Mouse (Mus musculus): ENCODE data around the gene Rhd. TPM values are rescaled to one million over a fixed set of nuclear protein-coding genes. Genes with fewer than 3 reads are reported as not detected.
"Not testable (repeated sequence)": the region's sequence is repeated elsewhere in the genome, so short reads cannot be mapped to it uniquely, and the experiment has no call there.

Rhd gene
- polyA plus RNA-seq (2014; fragmentation: Nextera tagmentation; extraction: Ambion mirVana), result 0.54 and 0.61 TPM in 2 replicates

DNA sequence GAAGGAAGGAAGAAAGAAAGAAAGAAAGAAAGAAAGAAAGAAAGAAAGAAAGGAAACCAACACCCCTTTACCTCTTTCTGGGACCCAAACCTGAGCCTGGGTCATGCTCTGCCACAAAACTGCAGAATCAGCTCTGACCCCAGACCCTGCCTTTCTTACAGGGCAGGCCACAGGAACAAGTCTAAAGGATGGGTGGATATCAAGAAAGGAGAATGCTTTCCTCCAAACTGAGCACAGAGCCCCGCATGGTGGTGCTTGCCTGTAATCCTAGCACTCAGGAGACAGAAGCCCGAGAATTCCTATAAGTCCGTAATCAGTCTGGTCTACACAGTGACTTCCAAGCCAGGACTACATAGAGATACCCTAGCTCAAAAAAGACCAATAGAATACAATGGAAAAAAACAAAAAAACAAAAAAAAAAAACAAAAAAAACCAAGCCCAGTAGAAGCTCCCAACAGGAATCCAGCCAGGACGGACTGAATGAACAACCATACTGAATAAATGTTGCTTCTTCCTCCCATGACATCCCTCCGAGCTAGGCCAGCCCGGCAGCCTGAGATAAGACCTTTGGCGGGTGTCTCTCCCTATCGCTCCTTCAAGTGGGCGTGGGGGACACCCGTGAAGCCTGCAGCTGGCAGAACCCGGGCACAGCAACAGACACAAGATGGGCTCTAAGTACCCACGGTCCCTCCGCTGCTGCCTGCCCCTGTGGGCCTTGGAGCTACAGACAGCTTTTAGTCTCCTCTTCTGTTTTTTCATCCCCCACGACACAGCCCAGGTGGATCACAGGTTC lies at the start of gene Rhd:
Gene Rhd, plus strand, starts transcription at position 600 of the 793 bp plus-strand sequence.
- no peak within 1 kb of the TSS for H3K4me3 ChIP-seq (replicated peaks; ENCODE audit: low read depth, low read length)
- H3K36me3 ChIP-seq (ENCODE audit: control insufficient read depth, insufficient read depth, low read length), result no peaks in the 10 kb centered on the region
- 75% methylated on average over 14 of the region's 14 CpGs for WGBS
- no peak within 1 kb of the TSS for H3K27ac ChIP-seq (replicated peaks; ENCODE audit: low read depth, low read length)
- DNase-seq (no peak), ATAC-seq (ENCODE audit: low FRiP score, low TSS enrichment) (no peak)
- H3K9me3 ChIP-seq (ENCODE audit: control insufficient read depth, low read length), result no peaks in the 10 kb centered on the region
- no peaks in the 10 kb centered on the region for H3K4me1 ChIP-seq (ENCODE audit: control insufficient read depth, insufficient read depth, low read length)
- no peak within 1 kb of the TSS for H3K4me2 ChIP-seq (ENCODE audit: low read length)
- peaks cover 3% of the 10 kb centered on the region; the same call in 1 of the 2 replicates for H3K27me3 ChIP-seq (ENCODE audit: control insufficient read depth, insufficient read depth, low read length)
- H3K9ac ChIP-seq (replicated peaks; ENCODE audit: low read length), result no peak within 1 kb of the TSS

DNA sequence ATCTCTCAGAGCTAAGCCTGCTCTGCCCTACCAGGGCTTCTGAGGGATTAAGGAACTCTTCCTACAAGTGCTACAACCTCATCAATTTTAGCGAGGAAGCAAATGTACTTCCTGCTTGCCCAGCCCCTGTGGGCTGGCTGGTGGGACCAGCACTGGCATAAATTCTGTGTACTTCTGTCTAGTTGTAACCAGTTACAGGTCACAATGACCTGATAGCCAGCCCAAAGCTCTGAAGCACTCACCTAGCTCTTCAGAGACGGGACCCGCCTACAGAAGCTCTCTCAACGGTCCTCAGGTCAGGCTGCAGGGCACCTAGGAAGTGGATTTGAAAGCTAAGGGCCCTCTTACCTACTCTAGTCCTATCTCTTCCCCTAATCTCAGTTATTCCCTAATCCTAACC lies 46.6 kb upstream of the Rhd start:
- Histone ChIP-seq H3K27ac (replicated peaks; ENCODE audit: low read depth, low read length) (no peak overlapping the region), H3K9me3 (ENCODE audit: control insufficient read depth, low read length) (no peaks in the 10 kb centered on the region), H3K4me3 (replicated peaks; ENCODE audit: low read depth, low read length) (no peak overlapping the region), H3K27me3 (ENCODE audit: control insufficient read depth, insufficient read depth, low read length) (no peaks in the 10 kb centered on the region), H3K9ac (replicated peaks; ENCODE audit: low read length) (no peak overlapping the region), H3K36me3 (ENCODE audit: control insufficient read depth, insufficient read depth, low read length) (peaks cover 14% of the 10 kb centered on the region; the same call in 1 of the 2 replicates), H3K4me1 (ENCODE audit: control insufficient read depth, insufficient read depth, low read length) (no peaks in the 10 kb centered on the region), H3K4me2 (ENCODE audit: low read length) (no peak overlapping the region)
- no peak for ATAC-seq (ENCODE audit: low FRiP score, low TSS enrichment)
- no peak for DNase-seq
- WGBS, result 84% methylated on average over 4 of the region's 4 CpGs

GRCm38 (mm10) chr4:134821061-134821460 lies 43.3 kb upstream of the Rhd start:
- 86% methylated on average over 1 of the region's 1 CpGs for WGBS
- H3K4me2 ChIP-seq (ENCODE audit: low read length), result no peak overlapping the region

GRCm38 (mm10) chr4:134823560-134823959 lies 40.8 kb upstream of the Rhd start:
- DNase-seq, result no peak
- H3K4me1 ChIP-seq (ENCODE audit: control insufficient read depth, insufficient read depth, low read length), result no peaks in the 10 kb centered on the region
- H3K27ac ChIP-seq (replicated peaks; ENCODE audit: low read depth, low read length), result no peak overlapping the region
- H3K27me3 ChIP-seq (ENCODE audit: control insufficient read depth, insufficient read depth, low read length), result no peaks in the 10 kb centered on the region
- ATAC-seq (ENCODE audit: low FRiP score, low TSS enrichment), result no peak
- H3K4me3 ChIP-seq (replicated peaks; ENCODE audit: low read depth, low read length), result no peak overlapping the region
- H3K9ac ChIP-seq (replicated peaks; ENCODE audit: low read length), result no peak overlapping the region
- WGBS, result 85% methylated on average over 2 of the region's 2 CpGs
- no peaks in the 10 kb centered on the region for H3K9me3 ChIP-seq (ENCODE audit: control insufficient read depth, low read length)
- H3K36me3 ChIP-seq (ENCODE audit: control insufficient read depth, insufficient read depth, low read length), result peaks cover 45% of the 10 kb centered on the region
- no peak overlapping the region for H3K4me2 ChIP-seq (ENCODE audit: low read length)

More at GRCm38 (mm10) chr4:134821061-134821460, 43.3 kb upstream of the Rhd start:
- Histone ChIP-seq H3K27me3 (ENCODE audit: control insufficient read depth, insufficient read depth, low read length) (no peaks in the 10 kb centered on the region), H3K36me3 (ENCODE audit: control insufficient read depth, insufficient read depth, low read length) (peaks cover 22% of the 10 kb centered on the region), H3K9me3 (ENCODE audit: control insufficient read depth, low read length) (no peaks in the 10 kb centered on the region), H3K4me1 (ENCODE audit: control insufficient read depth, insufficient read depth, low read length) (no peaks in the 10 kb centered on the region), H3K4me3 (replicated peaks; ENCODE audit: low read depth, low read length) (no peak overlapping the region), H3K9ac (replicated peaks; ENCODE audit: low read length) (no peak overlapping the region), H3K27ac (replicated peaks; ENCODE audit: low read depth, low read length) (no peak overlapping the region)
- DNase-seq, result no peak
- ATAC-seq (ENCODE audit: low FRiP score, low TSS enrichment), result no peak

DNA sequence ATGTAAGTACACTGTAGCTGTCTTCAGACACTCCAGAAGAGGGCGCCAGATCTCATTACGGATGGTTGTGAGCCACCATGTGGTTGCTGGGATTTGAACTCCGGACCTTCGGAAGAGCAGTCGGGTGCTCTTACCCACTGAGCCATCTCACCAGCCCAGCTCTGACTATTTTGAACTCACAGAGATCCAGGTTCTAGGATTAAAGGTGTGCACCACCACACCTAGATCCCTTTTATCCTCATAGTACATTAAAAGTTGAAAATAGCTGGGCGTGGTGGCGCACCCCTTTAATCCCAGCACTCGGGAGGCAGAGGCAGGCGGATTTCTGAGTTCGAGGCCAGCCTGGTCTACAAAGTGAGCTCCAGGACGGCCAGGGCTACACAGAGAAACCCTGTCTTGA lies 38.5 kb upstream of the Rhd start:
- H3K9ac ChIP-seq (replicated peaks; ENCODE audit: low read length); DNase-seq; H3K4me1 ChIP-seq (ENCODE audit: control insufficient read depth, insufficient read depth, low read length); ATAC-seq (ENCODE audit: low FRiP score, low TSS enrichment); H3K9me3 ChIP-seq (ENCODE audit: control insufficient read depth, low read length); H3K27ac ChIP-seq (replicated peaks; ENCODE audit: low read depth, low read length); H3K4me3 ChIP-seq (replicated peaks; ENCODE audit: low read depth, low read length); H3K27me3 ChIP-seq (ENCODE audit: control insufficient read depth, insufficient read depth, low read length); H3K4me2 ChIP-seq (ENCODE audit: low read length): not testable (repeated sequence)
- H3K36me3 ChIP-seq (ENCODE audit: control insufficient read depth, insufficient read depth, low read length), result peaks cover 58% of the 10 kb centered on the region
- 98% methylated on average over 10 of the region's 11 CpGs for WGBS

- no peak for DNase-seq
- Histone ChIP-seq H3K27ac (replicated peaks; ENCODE audit: low read depth, low read length) (no peak overlapping the region), H3K9me3 (ENCODE audit: control insufficient read depth, low read length) (no peaks in the 10 kb centered on the region), H3K4me1 (ENCODE audit: control insufficient read depth, insufficient read depth, low read length) (no peaks in the 10 kb centered on the region), H3K27me3 (ENCODE audit: control insufficient read depth, insufficient read depth, low read length) (no peaks in the 10 kb centered on the region), H3K4me3 (replicated peaks; ENCODE audit: low read depth, low read length) (no peak overlapping the region), H3K9ac (replicated peaks; ENCODE audit: low read length) (no peak overlapping the region), H3K4me2 (ENCODE audit: low read length) (no peak overlapping the region), H3K36me3 (ENCODE audit: control insufficient read depth, insufficient read depth, low read length) (peaks cover 62% of the 10 kb centered on the region)
- ATAC-seq (ENCODE audit: low FRiP score, low TSS enrichment), result no peak
These were observed 38.0 kb upstream of the Rhd start for GRCm38 (mm10) chr4:134826348-134826747.

DNA sequence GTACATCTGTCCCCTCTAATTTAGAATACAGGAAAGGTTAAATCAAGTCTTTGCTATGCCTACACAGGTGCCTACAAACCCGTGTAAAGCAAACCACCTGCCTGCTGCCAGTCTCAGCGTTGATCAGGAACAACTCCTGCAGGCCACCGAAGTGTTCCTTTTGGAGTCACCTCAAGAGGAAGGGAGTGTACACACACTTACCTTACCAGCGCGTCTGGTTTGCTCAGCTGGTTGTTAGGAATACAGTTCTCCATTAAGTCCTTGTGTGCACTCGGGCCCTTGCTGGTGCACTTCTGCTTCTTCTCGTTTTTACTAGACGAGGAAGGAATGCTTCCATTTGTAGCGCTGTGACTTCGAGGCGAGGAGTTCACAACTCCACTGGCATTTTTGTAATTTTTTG lies 36.5 kb upstream of the Rhd start:
- ATAC-seq (ENCODE audit: low FRiP score, low TSS enrichment) (no peak), DNase-seq (no peak)
- Histone ChIP-seq H3K9me3 (ENCODE audit: control insufficient read depth, low read length) (no peaks in the 10 kb centered on the region), H3K36me3 (ENCODE audit: control insufficient read depth, insufficient read depth, low read length) (peaks cover 73% of the 10 kb centered on the region), H3K4me1 (ENCODE audit: control insufficient read depth, insufficient read depth, low read length) (no peaks in the 10 kb centered on the region), H3K27me3 (ENCODE audit: control insufficient read depth, insufficient read depth, low read length) (no peaks in the 10 kb centered on the region), H3K4me3 (replicated peaks; ENCODE audit: low read depth, low read length) (no peak overlapping the region), H3K27ac (replicated peaks; ENCODE audit: low read depth, low read length) (no peak overlapping the region), H3K9ac (replicated peaks; ENCODE audit: low read length) (no peak overlapping the region), H3K4me2 (ENCODE audit: low read length) (no peak overlapping the region)
- WGBS, result 95% methylated on average over 11 of the region's 11 CpGs

DNA sequence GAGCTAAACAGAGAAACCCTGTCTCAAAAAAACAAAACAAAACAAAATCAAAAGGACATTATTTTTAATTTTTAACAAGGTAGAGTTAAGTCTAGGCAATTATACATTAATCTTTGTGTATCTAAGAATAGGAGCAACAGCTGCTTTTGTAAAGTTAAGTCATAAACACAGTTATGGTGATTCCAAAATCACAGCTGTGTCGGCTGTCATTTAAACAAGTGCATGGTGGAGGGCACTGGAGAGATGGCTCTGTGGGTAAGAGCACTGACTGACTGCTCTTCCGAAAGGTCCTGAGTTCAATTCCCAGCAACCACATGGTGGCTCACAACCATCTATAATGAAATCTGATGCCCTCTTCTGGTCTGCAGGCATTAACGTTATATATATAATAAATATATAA lies 32.4 kb upstream of the Rhd start:
- no peak overlapping the region for H3K9ac ChIP-seq (replicated peaks; ENCODE audit: low read length)
- DNase-seq, result no peak
- no peak overlapping the region for H3K4me3 ChIP-seq (replicated peaks; ENCODE audit: low read depth, low read length)
- H3K9me3 ChIP-seq (ENCODE audit: control insufficient read depth, low read length), result no peaks in the 10 kb centered on the region
- H3K27me3 ChIP-seq (ENCODE audit: control insufficient read depth, insufficient read depth, low read length), result no peaks in the 10 kb centered on the region
- H3K4me1 ChIP-seq (ENCODE audit: control insufficient read depth, insufficient read depth, low read length), result no peaks in the 10 kb centered on the region
- WGBS, result 93% methylated on average over 3 of the region's 3 CpGs
- no peak overlapping the region for H3K4me2 ChIP-seq (ENCODE audit: low read length)
- ATAC-seq (ENCODE audit: low FRiP score, low TSS enrichment), result no peak
- H3K36me3 ChIP-seq (ENCODE audit: control insufficient read depth, insufficient read depth, low read length), result peaks cover 65% of the 10 kb centered on the region
- H3K27ac ChIP-seq (replicated peaks; ENCODE audit: low read depth, low read length), result no peak overlapping the region

- H3K4me1 ChIP-seq (ENCODE audit: control insufficient read depth, insufficient read depth, low read length), result no peaks in the 10 kb centered on the region
- H3K27me3 ChIP-seq (ENCODE audit: control insufficient read depth, insufficient read depth, low read length), result no peaks in the 10 kb centered on the region
- H3K4me2 ChIP-seq (ENCODE audit: low read length), result no peak overlapping the region
- no peaks in the 10 kb centered on the region for H3K9me3 ChIP-seq (ENCODE audit: control insufficient read depth, low read length)
- WGBS, result 94% methylated on average over 4 of the region's 4 CpGs
- H3K9ac ChIP-seq (replicated peaks; ENCODE audit: low read length), result no peak overlapping the region
- no peak overlapping the region for H3K4me3 ChIP-seq (replicated peaks; ENCODE audit: low read depth, low read length)
- peaks cover 41% of the 10 kb centered on the region for H3K36me3 ChIP-seq (ENCODE audit: control insufficient read depth, insufficient read depth, low read length)
- ATAC-seq (ENCODE audit: low FRiP score, low TSS enrichment) (no peak), DNase-seq (no peak)
- no peak overlapping the region for H3K27ac ChIP-seq (replicated peaks; ENCODE audit: low read depth, low read length)
These were observed 28.9 kb upstream of the Rhd start for GRCm38 (mm10) chr4:134835486-134835885.
